Mouse (Mus musculus): ENCODE measurements around the gene Rps7.

The Rps7 gene

DNA sequence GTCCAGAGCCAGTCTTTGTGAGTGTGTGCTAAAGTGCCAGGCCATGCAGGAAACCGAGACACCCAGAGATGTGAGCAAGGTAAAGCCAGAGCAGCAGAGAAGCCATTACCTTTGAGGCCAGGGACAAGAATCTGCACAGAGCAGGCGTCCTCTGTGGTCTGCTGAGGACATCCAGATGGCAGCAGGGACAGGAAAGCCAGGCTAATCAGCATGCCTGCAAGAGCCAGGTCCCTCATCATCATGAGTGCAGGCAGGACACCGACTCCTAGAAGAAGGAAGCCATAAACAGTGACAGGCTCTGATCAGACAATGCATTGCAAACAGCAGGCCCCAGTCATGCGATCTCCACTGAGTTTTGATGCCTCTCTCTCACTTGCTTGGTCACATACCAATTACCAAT is 18.5 kb downstream of the Rps7 start:
- no peak for DNase-seq (ENCODE audit: low spot score)

GRCm38 (mm10) chr12:28614401-28614800 is 21.4 kb downstream of the Rps7 start:
- DNase-seq (ENCODE audit: low spot score): no peak

- no peak for DNase-seq (ENCODE audit: low spot score)
Measured at GRCm38 (mm10) chr12:28612391-28612790, 23.4 kb downstream of the Rps7 start.

- no peak for DNase-seq (ENCODE audit: low spot score)
Measured at GRCm38 (mm10) chr12:28607546-28608305, 28.0 kb downstream of the Rps7 start.

DNA sequence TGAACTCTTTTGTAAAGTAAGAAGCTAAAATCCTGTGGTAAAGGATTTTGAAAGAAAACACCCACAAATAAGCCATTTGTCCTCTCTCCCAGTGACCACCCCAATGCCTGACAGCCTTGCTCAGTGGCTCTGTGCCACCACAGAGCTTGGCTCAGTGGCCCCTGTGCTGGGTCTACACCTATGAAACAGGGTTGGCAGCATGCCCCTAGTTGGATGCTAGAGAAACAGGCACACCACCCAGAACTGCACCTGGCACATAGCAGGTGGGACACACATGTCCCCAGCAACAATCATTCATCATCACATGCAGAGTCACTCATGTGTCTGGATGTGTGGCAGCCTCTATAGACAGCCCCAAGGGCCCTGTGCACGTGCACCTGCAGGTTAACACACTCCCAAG is 32.3 kb downstream of the Rps7 start:
- no peak for DNase-seq (ENCODE audit: low spot score)

DNA sequence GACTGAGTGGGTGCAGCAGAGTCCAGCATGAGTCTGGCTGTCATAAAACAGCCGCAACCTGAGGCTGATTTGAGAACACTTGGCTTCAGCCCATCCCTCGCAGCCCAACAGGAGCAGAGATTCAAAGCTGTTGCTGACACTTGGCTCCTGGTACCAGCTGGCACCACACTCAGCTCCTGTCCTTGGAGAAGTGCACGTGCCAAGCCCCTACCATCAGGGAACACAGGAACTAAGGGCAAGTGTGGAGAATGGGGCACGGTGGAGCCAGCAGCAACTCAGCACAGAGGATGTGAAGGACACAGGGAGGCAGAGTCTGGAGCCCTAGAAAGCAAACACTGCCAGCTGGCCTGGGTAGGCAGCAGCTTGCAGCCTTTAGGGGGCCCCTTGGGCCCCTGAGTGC is 33.5 kb downstream of the Rps7 start:
- no peak for DNase-seq (ENCODE audit: low spot score)

- no peak for DNase-seq (ENCODE audit: low spot score)
Measured at GRCm38 (mm10) chr12:28598526-28598991, 37.2 kb downstream of the Rps7 start.

- DNase-seq (ENCODE audit: low spot score): no peak
Measured at GRCm38 (mm10) chr12:28598110-28598509, 37.6 kb downstream of the Rps7 start.

- no peak for DNase-seq (ENCODE audit: low spot score)
Measured at GRCm38 (mm10) chr12:28597699-28598098, 38.1 kb downstream of the Rps7 start.

DNA sequence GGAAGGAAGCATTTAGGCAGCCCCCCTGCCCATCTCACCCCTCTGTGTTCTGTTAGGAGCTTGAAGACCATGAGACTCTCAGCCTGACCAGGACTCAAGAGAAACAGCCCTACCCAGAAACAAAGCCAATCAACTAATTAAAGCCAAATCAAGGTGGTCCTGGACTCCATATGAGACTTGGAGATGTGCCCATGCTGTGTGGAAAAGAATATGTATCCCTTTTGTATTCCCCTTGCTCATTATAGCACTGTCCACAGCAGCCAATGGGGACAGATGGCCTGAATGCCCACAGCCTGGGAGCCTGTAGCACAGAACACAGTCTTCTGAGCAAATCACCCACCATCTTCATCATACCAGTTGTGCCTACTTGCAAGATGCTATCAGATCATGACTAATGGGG is 38.9 kb downstream of the Rps7 start:
- DNase-seq (ENCODE audit: low spot score): no peak

DNA sequence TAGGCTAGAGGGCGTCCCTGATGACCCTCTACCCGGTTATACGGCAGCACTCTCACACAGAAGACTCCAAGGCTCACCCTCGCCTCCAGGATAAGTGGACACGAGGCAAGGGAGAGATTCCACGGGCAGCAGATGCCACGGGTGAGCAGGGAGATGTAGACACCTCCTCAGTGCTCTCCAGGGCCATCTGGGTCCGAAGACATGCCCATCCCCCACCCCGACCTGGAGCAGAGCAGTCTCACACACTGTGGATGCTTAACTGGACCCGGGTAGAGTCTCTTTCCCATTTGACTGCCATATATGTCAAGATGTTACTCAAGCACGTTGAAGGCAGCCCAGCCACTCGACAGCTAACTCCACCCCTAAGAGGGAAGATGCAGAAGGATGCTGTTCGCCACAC is 45.3 kb downstream of the Rps7 start:
- no peak for DNase-seq (ENCODE audit: low spot score)

- DNase-seq (ENCODE audit: low spot score): peak; percentile 63
Measured at GRCm38 (mm10) chr12:28589090-28589868, 46.5 kb downstream of the Rps7 start.

- DNase-seq (ENCODE audit: low spot score): no peak
Measured at GRCm38 (mm10) chr12:28587949-28588348, 47.8 kb downstream of the Rps7 start.

DNA sequence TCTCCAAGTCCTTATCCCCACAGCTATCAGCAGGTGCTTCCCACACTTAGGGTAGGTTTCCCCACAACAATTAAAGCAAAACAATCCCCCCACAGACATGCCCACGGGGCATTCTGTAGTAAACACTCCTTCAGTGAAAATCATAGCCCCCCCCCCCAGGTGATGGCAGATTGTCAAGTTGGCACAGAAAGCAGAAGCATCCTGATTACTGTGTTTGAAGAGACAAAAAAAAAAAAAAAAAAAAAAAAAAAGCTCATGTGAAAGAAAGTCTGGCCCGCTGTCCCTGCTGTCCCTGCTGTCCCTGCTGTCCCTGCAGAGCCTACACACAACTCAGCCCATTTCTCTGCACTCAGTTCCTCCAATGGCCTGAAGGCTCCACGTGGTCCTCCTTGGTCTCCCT is 51.7 kb downstream of the Rps7 start:
- DNase-seq (ENCODE audit: low spot score): no peak

DNA sequence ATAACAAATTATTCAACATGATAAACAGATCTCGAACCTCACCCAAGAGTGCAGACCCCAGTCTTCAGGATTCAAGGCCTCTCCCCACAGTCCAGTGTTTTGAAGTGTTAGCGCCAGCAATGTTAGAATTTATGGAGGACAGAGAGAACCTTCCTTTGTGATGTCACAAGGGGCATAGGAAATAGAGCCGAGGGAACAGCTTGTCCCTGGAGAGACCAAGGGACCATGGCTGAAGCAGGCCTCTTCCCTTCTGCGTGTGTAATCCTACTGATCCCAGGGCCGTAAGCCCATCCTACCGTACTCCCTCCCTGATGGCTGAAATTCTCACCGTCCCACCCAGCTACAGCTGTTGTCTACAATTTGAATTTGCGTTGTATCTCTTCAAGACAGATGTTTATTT is 53.3 kb downstream of the Rps7 start, which contains the start of gene Allc:
Gene Allc, minus strand, starts transcription at position 101 of the 400 bp plus-strand sequence.
- no peak for DNase-seq (ENCODE audit: low spot score)
